Mouse (Mus musculus) C2C12 (cell line): ENCODE results near the gene Asic3.

Source experiments
- CTCF ChIP-seq: IDR thresholded peaks from one replicate; pipeline ENCODE4 v1.5.1; 2011; ENCODE audit not compliant: control insufficient read depth, insufficient read depth, insufficient read length
- USF1 ChIP-seq: IDR thresholded peaks from one replicate; pipeline ENCODE4 v1.6.1; 2011; ENCODE audit warnings: low read depth, mild to moderate bottlenecking, control low read depth, moderate library complexity

- TF ChIP-seq CTCF, result no peak
- no peak for TF ChIP-seq USF1
Observed at GRCm38 (mm10) chr5:24428596-24428995, 15.4 kb downstream of the Asic3 start.
